21 mouse cellular contexts compared by ENCODE assay signal in the genomic region with DNA sequence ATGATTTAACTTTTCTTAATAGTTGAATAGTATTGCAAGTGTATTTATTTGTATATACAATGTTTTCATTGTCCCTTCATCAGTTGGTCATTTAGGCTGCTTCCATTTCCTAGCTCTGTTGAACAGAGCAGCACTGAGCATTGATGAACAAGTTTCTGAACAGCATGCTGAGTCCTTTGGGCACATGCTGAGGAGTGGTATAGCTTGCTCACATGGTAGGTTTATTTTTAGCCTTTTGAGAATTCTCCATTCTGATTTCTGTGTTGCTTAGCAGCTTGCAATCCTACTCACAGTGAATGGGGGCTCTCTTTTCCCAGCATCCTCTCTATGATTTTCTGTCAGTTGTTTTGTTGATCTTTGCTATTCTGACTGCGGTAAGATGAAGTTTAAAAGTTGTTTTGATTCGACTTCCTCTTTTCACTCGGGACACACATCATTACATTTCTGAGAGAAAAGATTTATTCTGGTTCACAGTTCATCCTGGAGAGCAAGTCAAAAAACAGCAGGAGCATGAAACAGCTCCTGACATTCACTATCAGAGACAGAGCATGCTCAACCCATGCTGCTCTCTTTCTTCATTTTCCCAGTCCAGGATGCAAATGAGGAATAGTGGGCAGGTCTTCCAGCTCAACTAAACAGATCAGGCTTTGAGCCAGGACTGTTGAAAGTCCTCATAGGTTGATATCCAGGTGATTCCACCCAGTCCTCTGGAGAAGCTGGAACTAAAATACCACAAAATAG.
DNase-seq lines count a peak whose midpoint lies in the region; ATAC-seq and TF ChIP-seq lines count a peak whose summit lies in the region.
"Had no signal": no experiment of that assay in that cellular context is flagged by ENCODE, and none has a peak within 500 bp of the region (broad histone marks: within the 10 kb centered on the region; RNA-seq: fewer than 3 reads in every experiment).

No protein-coding gene starts in this region.

- no peaks in the 10 kb centered on the region for H3K4me1 ChIP-seq in forebrain, embryonic 16.5 days (replicated peaks; ENCODE audit: control insufficient read depth, insufficient read depth, low read length)
- no peaks in the 10 kb centered on the region for H3K4me1 ChIP-seq in forebrain, embryonic 12.5 days
- H3K4me1 ChIP-seq in hindbrain, embryonic 16.5 days (ENCODE audit: control insufficient read depth, insufficient read depth, low read depth, low read length) = no peaks in the 10 kb centered on the region
- no peaks in the 10 kb centered on the region for H3K4me1 ChIP-seq in hindbrain, embryonic 11.5 days (replicated peaks; ENCODE audit: control insufficient read depth, insufficient read depth, low read length)
- H3K4me1 ChIP-seq in midbrain, embryonic 16.5 days (ENCODE audit: control insufficient read depth, insufficient read depth, low read length) = no peaks in the 10 kb centered on the region
- H3K4me1 ChIP-seq in midbrain, embryonic 14.5 days (ENCODE audit: control insufficient read depth, insufficient read depth, low read length) = no peaks in the 10 kb centered on the region
- H3K4me1 ChIP-seq: embryonic facial prominence, embryonic 12.5 days; forebrain, embryonic 15.5 days; heart, embryonic 15.5 days; intestine, embryonic 15.5 days had no signal

- H3K27ac ChIP-seq in forebrain, embryonic 16.5 days (ENCODE audit: low read length) = no peak overlapping the region
- no peak overlapping the region for H3K27ac ChIP-seq in forebrain, embryonic 12.5 days
- no peak overlapping the region for H3K27ac ChIP-seq in hindbrain, embryonic 16.5 days (ENCODE audit: low read depth, low read length)
- H3K27ac ChIP-seq in hindbrain, embryonic 11.5 days (ENCODE audit: low read depth, low read length) = no peak overlapping the region
- no peak overlapping the region for H3K27ac ChIP-seq in midbrain, embryonic 16.5 days (ENCODE audit: low read length)
- H3K27ac ChIP-seq in midbrain, embryonic 14.5 days (replicated peaks; ENCODE audit: low read depth, low read length) = no peak overlapping the region
- H3K27ac ChIP-seq: embryonic facial prominence, embryonic 12.5 days; forebrain, embryonic 15.5 days; heart, adult 2 months; heart, embryonic 15.5 days; intestine, embryonic 15.5 days had no signal

- no peak overlapping the region for H3K4me2 ChIP-seq in forebrain, embryonic 16.5 days (ENCODE audit: low read length)
- no peak overlapping the region for H3K4me2 ChIP-seq in forebrain, embryonic 12.5 days
- H3K4me2 ChIP-seq in hindbrain, embryonic 16.5 days (ENCODE audit: low read length) = no peak overlapping the region
- no peak overlapping the region for H3K4me2 ChIP-seq in hindbrain, embryonic 11.5 days (replicated peaks; ENCODE audit: low read depth, low read length)
- H3K4me2 ChIP-seq in midbrain, embryonic 16.5 days (ENCODE audit: low read length) = no peak overlapping the region
- H3K4me2 ChIP-seq in midbrain, embryonic 14.5 days (ENCODE audit: low read length) = no peak overlapping the region
- H3K4me2 ChIP-seq: embryonic facial prominence, embryonic 12.5 days; forebrain, embryonic 15.5 days; heart, embryonic 11.5 days; heart, embryonic 15.5 days; intestine, embryonic 15.5 days had no signal

- no peak overlapping the region for H3K4me3 ChIP-seq in forebrain, embryonic 16.5 days (replicated peaks; ENCODE audit: low read length)
- H3K4me3 ChIP-seq in forebrain, embryonic 12.5 days (replicated peaks) = no peak overlapping the region
- no peak overlapping the region for H3K4me3 ChIP-seq in hindbrain, embryonic 16.5 days (ENCODE audit: low read length)
- no peak overlapping the region for H3K4me3 ChIP-seq in hindbrain, embryonic 11.5 days (ENCODE audit: low read depth, low read length)
- H3K4me3 ChIP-seq in midbrain, embryonic 16.5 days (ENCODE audit: low read depth, low read length) = no peak overlapping the region
- no peak overlapping the region for H3K4me3 ChIP-seq in midbrain, embryonic 14.5 days (replicated peaks; ENCODE audit: low read depth, low read length)
- H3K4me3 ChIP-seq: embryonic facial prominence, embryonic 12.5 days; forebrain, embryonic 15.5 days; heart, adult 2 months; heart, embryonic 15.5 days; intestine, embryonic 15.5 days had no signal

- peak; percentile 64 for ATAC-seq in forebrain, embryonic 16.5 days
- no peak for ATAC-seq in forebrain, embryonic 12.5 days (ENCODE audit: low FRiP score)
- peak; percentile 80 for ATAC-seq in hindbrain, embryonic 16.5 days
- ATAC-seq in hindbrain, embryonic 11.5 days (ENCODE audit: low FRiP score) = no peak
- peak; percentile 84 for ATAC-seq in midbrain, embryonic 16.5 days
- ATAC-seq in midbrain, embryonic 14.5 days (ENCODE audit: low FRiP score, low TSS enrichment) = no peak
- ATAC-seq: forebrain, embryonic 15.5 days; intestine, embryonic 15.5 days had no signal

- H3K9ac ChIP-seq in forebrain, embryonic 16.5 days (replicated peaks; ENCODE audit: low read depth, low read length) = no peak overlapping the region
- H3K9ac ChIP-seq in forebrain, embryonic 12.5 days = no peak overlapping the region
- H3K9ac ChIP-seq in hindbrain, embryonic 16.5 days (ENCODE audit: low read depth, low read length) = no peak overlapping the region
- H3K9ac ChIP-seq in hindbrain, embryonic 11.5 days (ENCODE audit: low read depth, low read length) = no peak overlapping the region
- no peak overlapping the region for H3K9ac ChIP-seq in midbrain, embryonic 16.5 days (ENCODE audit: low read depth, low read length)
- H3K9ac ChIP-seq in midbrain, embryonic 14.5 days (replicated peaks; ENCODE audit: low read length) = no peak overlapping the region
- H3K9ac ChIP-seq: embryonic facial prominence, embryonic 12.5 days; forebrain, embryonic 15.5 days; heart, embryonic 15.5 days; intestine, embryonic 15.5 days had no signal

- TF ChIP-seq CTCF in brain, embryonic 14.5 days (IDR thresholded peaks at IDR 0.05; ENCODE audit: borderline replicate concordance, extremely low read depth, insufficient read depth, insufficient read length) = no peak

- H3K9me3 ChIP-seq in forebrain, embryonic 16.5 days (ENCODE audit: control insufficient read depth, low read length) = no peaks in the 10 kb centered on the region
- H3K9me3 ChIP-seq in forebrain, embryonic 12.5 days = no peaks in the 10 kb centered on the region
- no peaks in the 10 kb centered on the region for H3K9me3 ChIP-seq in hindbrain, embryonic 16.5 days (ENCODE audit: control insufficient read depth, low read length)
- H3K9me3 ChIP-seq in hindbrain, embryonic 11.5 days (ENCODE audit: control insufficient read depth, low read length) = no peaks in the 10 kb centered on the region
- H3K9me3 ChIP-seq in midbrain, embryonic 16.5 days (replicated peaks; ENCODE audit: control insufficient read depth, low read length, poor library complexity, severe bottlenecking) = no peaks in the 10 kb centered on the region
- H3K9me3 ChIP-seq in midbrain, embryonic 14.5 days (ENCODE audit: control insufficient read depth, low read length) = no peaks in the 10 kb centered on the region
- H3K9me3 ChIP-seq: embryonic facial prominence, embryonic 12.5 days; forebrain, embryonic 15.5 days; heart, embryonic 15.5 days; intestine, embryonic 15.5 days had no signal

- no peak for TF ChIP-seq POLR2A in brain, embryonic 14.5 days (IDR thresholded peaks at IDR 0.05; ENCODE audit: borderline replicate concordance, extremely low read depth, insufficient read depth, insufficient read length, poor library complexity, severe bottlenecking)

- 66% methylated on average over 3 of the region's 3 CpGs for WGBS in forebrain, embryonic 16.5 days
- 75% methylated on average over 3 of the region's 3 CpGs for WGBS in forebrain, embryonic 12.5 days
- WGBS in hindbrain, embryonic 16.5 days = 66% methylated on average over 3 of the region's 3 CpGs
- WGBS in hindbrain, embryonic 11.5 days = 80% methylated on average over 3 of the region's 3 CpGs
- WGBS in midbrain, embryonic 16.5 days = 42% methylated on average over 3 of the region's 3 CpGs
- WGBS in midbrain, embryonic 14.5 days = 42% methylated on average over 3 of the region's 3 CpGs

- DNase-seq in hindbrain, embryonic 11.5 days (ENCODE audit: low spot score) = no peak
- no peak for DNase-seq in midbrain, embryonic 14.5 days
- peak; percentile 18 for DNase-seq in brain, embryonic 14.5 days (ENCODE audit: low read depth)
- no peak for DNase-seq in retina, postnatal 1 day
- DNase-seq: adrenal gland, adult 2 months; adrenal gland, postnatal 25 days; cerebellum, adult 11 months; cerebellum, adult 8-10 months; cerebellum, postnatal 14 days; gastrocnemius, postnatal 14 days; heart, adult 2 months; kidney, adult 18-20 months had no signal

- no peaks in the 10 kb centered on the region for H3K36me3 ChIP-seq in forebrain, embryonic 16.5 days (ENCODE audit: control insufficient read depth, insufficient read depth)
- H3K36me3 ChIP-seq in forebrain, embryonic 12.5 days (replicated peaks) = no peaks in the 10 kb centered on the region
- H3K36me3 ChIP-seq in hindbrain, embryonic 16.5 days (ENCODE audit: control insufficient read depth, insufficient read depth, low read length) = no peaks in the 10 kb centered on the region
- no peaks in the 10 kb centered on the region for H3K36me3 ChIP-seq in hindbrain, embryonic 11.5 days (ENCODE audit: control insufficient read depth, insufficient read depth, low read length)
- no peaks in the 10 kb centered on the region for H3K36me3 ChIP-seq in midbrain, embryonic 16.5 days (ENCODE audit: control insufficient read depth, insufficient read depth, low read length)
- H3K36me3 ChIP-seq in midbrain, embryonic 14.5 days (ENCODE audit: control insufficient read depth, insufficient read depth, low read length) = no peaks in the 10 kb centered on the region
- H3K36me3 ChIP-seq: embryonic facial prominence, embryonic 12.5 days; forebrain, embryonic 15.5 days; heart, embryonic 15.5 days; intestine, embryonic 15.5 days had no signal

- no peaks in the 10 kb centered on the region for H3K27me3 ChIP-seq in forebrain, embryonic 16.5 days (replicated peaks; ENCODE audit: control insufficient read depth, insufficient read depth, low read length)
- no peaks in the 10 kb centered on the region for H3K27me3 ChIP-seq in forebrain, embryonic 12.5 days
- no peaks in the 10 kb centered on the region for H3K27me3 ChIP-seq in hindbrain, embryonic 16.5 days (replicated peaks; ENCODE audit: control insufficient read depth, insufficient read depth, low read length)
- no peaks in the 10 kb centered on the region for H3K27me3 ChIP-seq in hindbrain, embryonic 11.5 days (ENCODE audit: control insufficient read depth, insufficient read depth, low read length)
- H3K27me3 ChIP-seq in midbrain, embryonic 16.5 days (ENCODE audit: control insufficient read depth, insufficient read depth, low read depth, low read length) = no peaks in the 10 kb centered on the region
- no peaks in the 10 kb centered on the region for H3K27me3 ChIP-seq in midbrain, embryonic 14.5 days (ENCODE audit: control insufficient read depth, insufficient read depth, low read length)
- H3K27me3 ChIP-seq: embryonic facial prominence, embryonic 12.5 days; forebrain, embryonic 15.5 days; heart, embryonic 15.5 days; intestine, embryonic 15.5 days had no signal

Comparison
In these comparisons a context has a peak if more than half of its experiments do, and no peak if none do; other contexts are left out.
1. ATAC-seq: peak in forebrain, embryonic 16.5 days (single experiment), hindbrain, embryonic 16.5 days (single experiment) and midbrain, embryonic 16.5 days (single experiment); none in forebrain, embryonic 12.5 days (single experiment), hindbrain, embryonic 11.5 days (single experiment) and midbrain, embryonic 14.5 days (single experiment).